ENCODE assay signal across 8 mouse cellular contexts in the genomic region with DNA sequence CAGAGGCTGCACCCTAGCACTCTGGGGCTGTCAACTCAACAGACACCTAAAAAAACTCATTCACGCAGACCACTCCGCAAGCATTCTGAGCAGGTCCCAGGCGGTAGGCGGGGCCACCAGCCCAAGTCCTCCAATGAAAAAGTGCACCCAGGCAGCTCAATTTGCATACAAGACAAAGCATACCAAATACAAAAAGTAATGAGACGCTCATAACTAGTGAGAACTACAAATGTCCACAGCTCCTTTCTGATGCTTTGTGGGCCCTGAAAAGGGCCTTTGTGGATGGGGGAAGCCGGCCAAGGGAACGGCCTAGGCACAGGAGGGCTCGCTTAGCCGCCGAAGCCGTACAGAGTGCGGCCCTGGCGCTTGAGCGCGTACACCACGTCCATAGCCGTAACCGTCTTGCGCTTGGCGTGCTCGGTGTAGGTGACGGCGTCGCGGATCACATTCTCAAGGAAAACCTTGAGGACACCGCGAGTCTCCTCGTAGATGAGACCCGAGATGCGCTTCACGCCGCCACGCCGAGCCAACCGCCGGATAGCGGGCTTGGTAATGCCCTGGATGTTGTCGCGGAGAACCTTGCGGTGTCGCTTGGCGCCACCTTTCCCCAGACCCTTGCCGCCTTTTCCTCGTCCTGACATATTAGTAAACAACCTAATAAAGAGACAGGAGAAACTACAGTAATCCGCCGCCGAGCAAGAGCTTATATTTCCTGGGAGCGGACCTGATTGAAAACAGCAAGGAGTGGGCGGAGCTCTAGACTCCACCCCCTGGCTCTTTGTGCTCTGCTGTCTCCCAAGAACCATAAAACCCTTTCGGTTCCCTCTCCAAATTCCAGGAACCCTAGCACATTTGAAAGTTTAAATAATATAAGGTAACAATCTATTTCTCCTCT. TPM values are rescaled to one million over a fixed set of nuclear protein-coding genes. Genes with fewer than 3 reads are reported as not detected.
DNase-seq lines count a peak whose midpoint lies in the region; ATAC-seq and TF ChIP-seq lines count a peak whose summit lies in the region.

A gene (minus strand): TSS at position 677 of the 895 bp plus-strand sequence.

- DNase-seq in G1E (ENCODE audit: low spot score): peak; percentile 75
- peak; percentile 92 to 97 for DNase-seq in cerebellum, adult 18-20 months
- DNase-seq in heart, postnatal 4 days: peak; percentile 98
- peak; percentile 98 for DNase-seq in layer of hippocampus, adult 9-10 months (ENCODE audit: low spot score)
- DNase-seq in ovary, postnatal 10 days (ENCODE audit: low spot score): peak; percentile 99
- DNase-seq in thymus, postnatal 10 days (ENCODE audit: low spot score in 2 of 2): peak; percentile 90 to 98

- under 1% methylated on average over 50 of the region's 50 CpGs for WGBS in forebrain, embryonic 16.5 days
- WGBS in lung, embryonic 16.5 days: under 1% methylated on average over 50 of the region's 50 CpGs

- peaks cover 38% of the 10 kb centered on the region for H3K4me1 ChIP-seq in G1E (ENCODE audit: insufficient read depth, low read depth, low read length)
- peaks cover 20% of the 10 kb centered on the region for H3K4me1 ChIP-seq in forebrain, embryonic 16.5 days (replicated peaks; ENCODE audit: control insufficient read depth, insufficient read depth, low read length)
- peaks cover 15% of the 10 kb centered on the region for H3K4me1 ChIP-seq in lung, embryonic 16.5 days (replicated peaks; ENCODE audit: control insufficient read depth, insufficient read depth, low read length)

- no peaks in the 10 kb centered on the region for H3K27me3 ChIP-seq in G1E (ENCODE audit: insufficient read depth, low read length)
- no peaks in the 10 kb centered on the region for H3K27me3 ChIP-seq in forebrain, embryonic 16.5 days (replicated peaks; ENCODE audit: control insufficient read depth, insufficient read depth, low read length)
- no peaks in the 10 kb centered on the region for H3K27me3 ChIP-seq in lung, embryonic 16.5 days (ENCODE audit: control insufficient read depth, insufficient read depth, low read depth, low read length)

- H3K4me2 ChIP-seq in forebrain, embryonic 16.5 days (ENCODE audit: low read length): peak within 1 kb of the TSS; percentile 81
- H3K4me2 ChIP-seq in lung, embryonic 16.5 days (ENCODE audit: low read depth, low read length): peak within 1 kb of the TSS; percentile 71

- H3K36me3 ChIP-seq in G1E (replicated peaks): peaks cover 2% of the 10 kb centered on the region
- H3K36me3 ChIP-seq in forebrain, embryonic 16.5 days (ENCODE audit: control insufficient read depth, insufficient read depth): no peaks in the 10 kb centered on the region
- no peaks in the 10 kb centered on the region for H3K36me3 ChIP-seq in lung, embryonic 16.5 days (ENCODE audit: control insufficient read depth, insufficient read depth, low read length)

- H3K9ac ChIP-seq in forebrain, embryonic 16.5 days (replicated peaks; ENCODE audit: low read depth, low read length): peak within 1 kb of the TSS; percentile 96
- H3K9ac ChIP-seq in lung, embryonic 16.5 days (ENCODE audit: low read length): peak within 1 kb of the TSS; percentile 92

- H3K4me3 ChIP-seq in G1E (ENCODE audit: low read depth, low read length): peak within 1 kb of the TSS; percentile 74
- H3K4me3 ChIP-seq in forebrain, embryonic 16.5 days (replicated peaks; ENCODE audit: low read length): peak within 1 kb of the TSS; percentile 82
- peak within 1 kb of the TSS; percentile 59 for H3K4me3 ChIP-seq in lung, embryonic 16.5 days (ENCODE audit: low read length)

- H3K27ac ChIP-seq in forebrain, embryonic 16.5 days (ENCODE audit: low read length): peak within 1 kb of the TSS; percentile 100
- peak within 1 kb of the TSS; percentile 100 for H3K27ac ChIP-seq in lung, embryonic 16.5 days (ENCODE audit: low read length)

- H3K9me3 ChIP-seq in G1E (replicated peaks): no peaks in the 10 kb centered on the region
- no peaks in the 10 kb centered on the region for H3K9me3 ChIP-seq in forebrain, embryonic 16.5 days (ENCODE audit: control insufficient read depth, low read length)
- H3K9me3 ChIP-seq in lung, embryonic 16.5 days (ENCODE audit: control insufficient read depth, low read length): no peaks in the 10 kb centered on the region

- TF ChIP-seq CTCF in G1E (IDR thresholded peaks at IDR 0.05; ENCODE audit: low read depth, low read length): no peak

- peak; percentile 48 for ATAC-seq in G1E (ENCODE audit: extremely low read depth, insufficient number of reproducible peaks, low FRiP score, poor library complexity, severe bottlenecking)
- peak; percentile 78 for ATAC-seq in forebrain, embryonic 16.5 days
- ATAC-seq in lung, embryonic 16.5 days (ENCODE audit: low read depth): peak; percentile 71

RNA-seq across cellular contexts. Expression of the gene that starts here (rescaled TPM):
- total RNA-seq in G1E (2014; fragmentation: Nextera tagmentation) (179 and 196 TPM in 2 replicates), G1E (2017) (60.9 and 79.0 TPM in 2 replicates)
- 0.89 and 6.6 TPM in 2 replicates for polyA plus RNA-seq in G1E (2012)
- 0.62 and 0.81 TPM in 2 replicates for polyA plus RNA-seq in forebrain, embryonic 16.5 days (2015; fragmentation: Nextera tagmentation; extraction: Ambion mirVana)
- 10 to 100 TPM; 32.8 to 34.4 TPM for total RNA-seq in heart, postnatal 4 days (2021)
- polyA plus RNA-seq in lung, embryonic 16.5 days (2015; fragmentation: Nextera tagmentation; extraction: Ambion mirVana): 0.93 and 1.1 TPM in 2 replicates

Comparison
In these comparisons a context has a peak if more than half of its experiments do, and no peak if none do; other contexts are left out.
1. Peak in every context shown above with its lines: DNase-seq, ATAC-seq, H3K4me3 ChIP-seq and H3K27ac ChIP-seq.
2. Peak in ATAC-seq, H3K4me3 ChIP-seq, H3K27ac ChIP-seq, H3K9ac ChIP-seq and H3K4me2 ChIP-seq in forebrain, embryonic 16.5 days; RNA of the gene not detected or under 1 TPM.